Mouse (Mus musculus): ENCODE measurements around the gene Gm21970.

Gene Gm21970

DNA sequence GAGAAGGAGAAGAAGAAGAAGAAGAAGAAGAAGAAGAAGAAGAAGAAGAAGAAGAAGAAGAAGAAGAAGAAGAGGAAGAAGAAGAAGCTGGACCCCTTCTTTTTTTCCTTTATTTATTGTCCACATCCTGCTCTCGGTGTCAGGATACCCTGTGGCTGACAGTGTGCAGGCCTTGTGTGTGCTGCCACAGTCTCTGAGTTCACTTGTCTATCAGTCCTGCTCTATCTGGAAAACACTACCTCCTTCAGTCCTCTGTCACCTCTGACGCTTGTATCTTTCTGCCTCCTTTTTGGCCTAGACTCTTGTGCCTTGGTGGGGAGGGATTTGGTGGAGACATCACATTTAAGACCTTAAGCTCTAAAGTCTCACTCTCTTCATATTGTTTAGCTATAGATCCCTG lies 71.9 kb downstream of the Gm21970 start:
- in situ Hi-C loops (cut with MboI) = no loop called here

DNA sequence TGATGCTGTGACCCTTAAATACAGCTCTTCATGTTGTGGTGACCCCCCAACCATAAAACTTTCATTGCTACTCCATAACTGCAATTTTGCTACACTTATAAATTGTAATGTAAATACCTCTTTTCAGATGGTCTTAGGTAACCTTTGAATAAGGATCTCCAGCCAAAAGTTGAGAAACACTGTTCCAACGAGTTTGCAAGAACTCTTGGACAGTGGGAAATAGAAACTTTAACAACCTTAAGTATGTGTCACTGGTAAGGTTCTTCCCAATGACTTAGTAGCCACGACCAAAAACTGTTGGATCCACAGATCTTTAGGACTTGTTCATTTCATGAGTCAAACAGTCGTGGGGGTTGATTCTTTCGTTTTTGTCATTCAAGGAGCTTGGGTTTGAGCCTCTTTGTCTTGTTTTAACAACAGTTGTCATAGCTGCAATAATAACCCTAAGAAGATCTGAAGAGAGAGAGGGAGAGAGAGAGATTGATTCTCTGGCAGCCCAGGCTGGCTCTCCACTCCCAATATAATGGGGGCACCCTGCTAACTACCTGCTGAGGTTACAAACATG lies 72.4 kb downstream of the Gm21970 start:
- in situ Hi-C loops (cut with MboI) = no loop called here

DNA sequence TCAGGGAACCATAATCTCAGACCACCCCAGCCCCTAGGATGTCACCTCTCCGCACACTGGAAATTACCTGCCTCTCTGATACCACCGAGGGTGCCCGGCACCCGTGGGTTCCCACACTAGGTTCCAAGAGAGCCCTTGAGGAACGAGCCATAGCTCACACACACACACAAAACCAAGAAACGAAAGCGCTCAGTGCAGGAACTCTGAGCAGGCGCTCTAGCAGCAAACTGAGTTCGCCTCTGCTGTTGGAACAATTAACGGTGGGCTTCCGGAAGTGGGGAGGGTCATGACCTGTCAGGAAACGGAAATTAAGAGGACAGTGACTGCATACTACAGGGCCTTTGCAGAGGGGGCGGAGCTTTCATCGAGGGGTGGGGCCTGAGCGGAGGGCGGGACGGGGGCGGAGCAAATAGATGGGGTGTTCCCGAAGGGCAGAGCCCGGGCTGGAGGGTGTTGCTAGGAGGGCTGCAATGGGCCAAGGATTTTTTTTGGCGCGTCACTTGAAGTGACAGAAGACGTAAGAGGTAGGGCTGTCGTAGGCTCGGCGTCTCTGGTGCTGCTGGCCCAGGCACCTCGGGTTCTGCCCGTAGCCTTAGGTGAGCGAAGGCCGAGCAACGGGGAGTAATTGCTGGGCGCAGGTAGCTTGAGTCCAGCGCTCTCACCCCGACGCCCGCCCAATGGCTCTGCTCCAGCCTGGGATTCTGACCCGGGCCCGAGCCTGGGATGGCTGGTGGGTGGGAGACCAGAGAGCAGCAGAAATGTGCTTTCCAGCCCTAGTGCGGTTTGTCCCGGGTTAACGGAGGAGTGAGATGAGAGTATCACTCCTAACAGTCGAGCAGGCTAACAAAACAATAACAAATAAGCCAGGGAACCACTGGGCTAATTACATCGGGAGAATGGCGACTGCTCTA lies 73.3 kb downstream of the Gm21970 start:
- in situ Hi-C loops (cut with MboI) = no loop called here

DNA sequence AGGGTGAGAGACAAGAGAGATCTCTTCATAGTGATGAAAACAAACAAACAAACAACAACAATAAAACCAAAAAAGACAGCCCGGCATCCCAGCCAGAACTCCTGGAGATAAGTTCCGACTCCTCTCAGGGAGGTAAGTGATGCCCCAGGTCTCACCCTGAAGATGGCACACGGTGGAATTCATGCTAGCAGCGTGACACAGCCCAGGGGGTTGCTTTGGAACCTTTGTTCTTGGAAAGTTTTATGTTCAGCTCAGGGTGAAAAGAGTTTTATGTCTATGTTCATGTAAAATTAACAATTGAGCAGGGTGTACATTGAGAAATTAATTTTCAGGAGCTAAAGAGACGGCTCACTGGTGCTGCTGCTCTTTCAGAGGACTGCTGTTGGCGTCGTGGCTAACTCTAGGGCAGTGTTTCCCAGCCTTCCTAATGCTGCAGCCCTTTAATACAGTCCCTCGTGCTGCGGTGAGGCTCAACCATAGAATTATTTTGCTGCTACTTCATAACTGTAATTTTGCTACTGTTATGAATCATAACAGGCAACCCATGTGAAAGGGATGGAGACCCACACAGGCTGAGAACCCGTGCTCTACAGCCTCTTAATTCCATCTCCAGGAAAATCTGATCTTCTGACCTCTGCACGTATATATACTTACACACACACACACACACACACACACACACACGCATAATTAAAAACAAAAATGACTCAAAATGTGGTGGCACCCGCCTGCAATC lies 74.2 kb downstream of the Gm21970 start:
- in situ Hi-C loops (cut with MboI) = no loop called here

DNA sequence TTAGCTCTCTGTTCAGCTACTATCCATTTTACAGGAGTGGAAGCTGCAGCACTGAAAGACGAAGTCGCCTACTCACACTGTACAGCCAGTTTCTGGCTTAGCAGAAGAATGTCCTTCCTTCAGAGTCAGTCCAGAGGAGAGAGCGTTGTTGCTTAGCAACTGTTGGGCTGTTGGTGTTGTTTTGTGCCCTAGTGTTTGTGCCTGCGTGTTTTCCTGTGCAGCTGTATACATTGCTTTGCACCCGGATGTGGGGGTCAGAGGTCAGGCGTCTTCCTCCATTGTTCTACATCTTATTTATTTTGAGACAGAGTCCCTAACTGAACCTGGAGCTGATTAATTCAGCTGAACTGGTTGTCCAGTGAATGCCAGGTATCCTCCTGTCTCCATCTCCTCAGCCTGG lies 75.0 kb downstream of the Gm21970 start:
- in situ Hi-C loops (cut with MboI) = no loop called here

Measured in mature B cell (primary cell).